Mouse (Mus musculus): Measurements from ENCODE around the gene Itga2b. TPM values are rescaled to one million over a fixed set of nuclear protein-coding genes. Genes with fewer than 3 reads are reported as not detected.

Itga2b gene
- polyA plus RNA-seq, 1 experiment, result 7.0 TPM

GRCm38 (mm10) chr11:102432115-102432843, 37.6 kb downstream of the Itga2b start:
- Histone ChIP-seq H3K4me1 (ENCODE audit: control insufficient read depth, insufficient read depth, low read length) (no peaks in the 10 kb centered on the region), H3K4me3 (ENCODE audit: low read depth, low read length) (no peak overlapping the region), H3K9me3 (replicated peaks; ENCODE audit: control insufficient read depth, insufficient read depth, low read length, poor library complexity, severe bottlenecking) (no peaks in the 10 kb centered on the region), H3K36me3 (ENCODE audit: control insufficient read depth, insufficient read depth, low read length, poor library complexity, severe bottlenecking) (peaks cover 10% of the 10 kb centered on the region; the same call in 1 of the 2 replicates), H3K27me3 (ENCODE audit: control insufficient read depth, insufficient read depth, low read length, poor library complexity, severe bottlenecking) (no peaks in the 10 kb centered on the region), H3K9ac (ENCODE audit: low read depth, poor library complexity, severe bottlenecking) (no peak overlapping the region), H3K27ac (ENCODE audit: insufficient read depth, low read length) (no peak overlapping the region)
- no peak for TF ChIP-seq POLR2A (IDR thresholded peaks at IDR 0.05; ENCODE audit: insufficient read depth, low read length)
- TF ChIP-seq EP300 (IDR thresholded peaks at IDR 0.05; ENCODE audit: insufficient read depth, low read depth, low read length), result no peak
- TF ChIP-seq CTCF (IDR thresholded peaks at IDR 0.05; ENCODE audit: low read depth, low read length), result no peak

- Histone ChIP-seq H3K4me3 (ENCODE audit: low read depth, low read length) (no peak overlapping the region), H3K4me1 (ENCODE audit: control insufficient read depth, insufficient read depth, low read length) (no peaks in the 10 kb centered on the region), H3K27me3 (ENCODE audit: control insufficient read depth, insufficient read depth, low read length, poor library complexity, severe bottlenecking) (no peaks in the 10 kb centered on the region), H3K9me3 (replicated peaks; ENCODE audit: control insufficient read depth, insufficient read depth, low read length, poor library complexity, severe bottlenecking) (no peaks in the 10 kb centered on the region), H3K9ac (ENCODE audit: low read depth, poor library complexity, severe bottlenecking) (no peak overlapping the region), H3K27ac (ENCODE audit: insufficient read depth, low read length) (no peak overlapping the region), H3K36me3 (ENCODE audit: control insufficient read depth, insufficient read depth, low read length, poor library complexity, severe bottlenecking) (peaks cover 10% of the 10 kb centered on the region; the same call in 1 of the 2 replicates)
- TF ChIP-seq POLR2A (IDR thresholded peaks at IDR 0.05; ENCODE audit: insufficient read depth, low read length), result no peak
- TF ChIP-seq EP300 (IDR thresholded peaks at IDR 0.05; ENCODE audit: insufficient read depth, low read depth, low read length), result no peak
- no peak for TF ChIP-seq CTCF (IDR thresholded peaks at IDR 0.05; ENCODE audit: low read depth, low read length)
These were observed 38.2 kb downstream of the Itga2b start for GRCm38 (mm10) chr11:102431728-102432114.

GRCm38 (mm10) chr11:102431018-102431645, 38.8 kb downstream of the Itga2b start:
- Histone ChIP-seq H3K36me3 (ENCODE audit: control insufficient read depth, insufficient read depth, low read length, poor library complexity, severe bottlenecking) (peaks cover 10% of the 10 kb centered on the region; the same call in 1 of the 2 replicates), H3K27ac (ENCODE audit: insufficient read depth, low read length) (peak overlapping the region; percentile 17; the same call in 1 of the 2 replicates), H3K9me3 (replicated peaks; ENCODE audit: control insufficient read depth, insufficient read depth, low read length, poor library complexity, severe bottlenecking) (no peaks in the 10 kb centered on the region), H3K4me3 (ENCODE audit: low read depth, low read length) (peak overlapping the region; percentile 82), H3K9ac (ENCODE audit: low read depth, poor library complexity, severe bottlenecking) (peak overlapping the region; percentile 87), H3K27me3 (ENCODE audit: control insufficient read depth, insufficient read depth, low read length, poor library complexity, severe bottlenecking) (no peaks in the 10 kb centered on the region), H3K4me1 (ENCODE audit: control insufficient read depth, insufficient read depth, low read length) (no peaks in the 10 kb centered on the region)
- TF ChIP-seq EP300 (IDR thresholded peaks at IDR 0.05; ENCODE audit: insufficient read depth, low read depth, low read length) (no peak), CTCF (IDR thresholded peaks at IDR 0.05; ENCODE audit: low read depth, low read length) (peak; percentile 70)

GRCm38 (mm10) chr11:102430121-102431017, 39.6 kb downstream of the Itga2b start, which contains the start of gene Grn:
Gene Grn, plus strand, starts transcription at chr11:102430315.
- Histone ChIP-seq H3K4me1 (ENCODE audit: control insufficient read depth, insufficient read depth, low read length) (no peaks in the 10 kb centered on the region), H3K9ac (ENCODE audit: low read depth, poor library complexity, severe bottlenecking) (peak within 1 kb of the TSS; percentile 87), H3K4me3 (ENCODE audit: low read depth, low read length) (peak within 1 kb of the TSS; percentile 82), H3K27ac (ENCODE audit: insufficient read depth, low read length) (peak within 1 kb of the TSS; percentile 17; the same call in 1 of the 2 replicates), H3K9me3 (replicated peaks; ENCODE audit: control insufficient read depth, insufficient read depth, low read length, poor library complexity, severe bottlenecking) (no peaks in the 10 kb centered on the region), H3K27me3 (ENCODE audit: control insufficient read depth, insufficient read depth, low read length, poor library complexity, severe bottlenecking) (no peaks in the 10 kb centered on the region), H3K36me3 (ENCODE audit: control insufficient read depth, insufficient read depth, low read length, poor library complexity, severe bottlenecking) (peaks cover 4% of the 10 kb centered on the region; the same call in 1 of the 2 replicates)
- peak; percentile 64 for TF ChIP-seq POLR2A (IDR thresholded peaks at IDR 0.05; ENCODE audit: insufficient read depth, low read length)
- no peak for TF ChIP-seq CTCF (IDR thresholded peaks at IDR 0.05; ENCODE audit: low read depth, low read length)
- TF ChIP-seq EP300 (IDR thresholded peaks at IDR 0.05; ENCODE audit: insufficient read depth, low read depth, low read length), result 0 out of 2 replicates have a peak, but pooled peaks have one; percentile 62

- Histone ChIP-seq H3K27me3 (ENCODE audit: control insufficient read depth, insufficient read depth, low read length, poor library complexity, severe bottlenecking) (no peaks in the 10 kb centered on the region), H3K4me3 (ENCODE audit: low read depth, low read length) (peak overlapping the region; percentile 68), H3K9ac (ENCODE audit: low read depth, poor library complexity, severe bottlenecking) (peak overlapping the region; percentile 2; the same call in 1 of the 2 replicates), H3K4me1 (ENCODE audit: control insufficient read depth, insufficient read depth, low read length) (no peaks in the 10 kb centered on the region), H3K9me3 (replicated peaks; ENCODE audit: control insufficient read depth, insufficient read depth, low read length, poor library complexity, severe bottlenecking) (no peaks in the 10 kb centered on the region), H3K36me3 (ENCODE audit: control insufficient read depth, insufficient read depth, low read length, poor library complexity, severe bottlenecking) (no peaks in the 10 kb centered on the region), H3K27ac (ENCODE audit: insufficient read depth, low read length) (no peak overlapping the region)
- TF ChIP-seq EP300 (IDR thresholded peaks at IDR 0.05; ENCODE audit: insufficient read depth, low read depth, low read length) (no peak), CTCF (IDR thresholded peaks at IDR 0.05; ENCODE audit: low read depth, low read length) (no peak), POLR2A (IDR thresholded peaks at IDR 0.05; ENCODE audit: insufficient read depth, low read length) (no peak)
These were observed 40.4 kb downstream of the Itga2b start for GRCm38 (mm10) chr11:102429551-102429950.
